Mouse (Mus musculus): Measurements from ENCODE around the gene Xpnpep3.
"Not testable (repeated sequence)": the region's sequence is repeated elsewhere in the genome, so short reads cannot be mapped to it uniquely, and the experiment has no call there.

Gene Xpnpep3

DNA sequence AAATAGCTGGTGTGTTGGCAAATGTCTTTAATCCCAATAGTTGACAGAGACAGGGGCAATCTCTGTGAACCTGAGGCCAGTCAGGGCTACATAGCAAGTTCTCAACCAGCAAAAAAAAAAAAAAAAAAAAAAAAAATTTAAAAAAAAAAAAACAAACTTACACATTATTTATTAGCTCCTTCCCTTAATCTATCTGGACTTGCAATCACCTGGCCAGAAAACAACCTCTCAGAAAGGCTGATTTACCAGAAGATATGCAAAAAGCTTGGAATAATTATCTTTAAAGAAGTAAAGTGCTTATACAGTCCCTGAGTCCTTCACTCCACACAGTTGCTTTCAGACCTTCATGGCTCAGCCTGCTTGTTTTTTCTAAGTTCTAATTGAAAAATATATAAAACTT, 1.7 kb upstream of the Xpnpep3 start:
- in situ Hi-C loops (cut with MboI; ENCODE audit: low sequenced_read_pairs) = no loop called here

DNA sequence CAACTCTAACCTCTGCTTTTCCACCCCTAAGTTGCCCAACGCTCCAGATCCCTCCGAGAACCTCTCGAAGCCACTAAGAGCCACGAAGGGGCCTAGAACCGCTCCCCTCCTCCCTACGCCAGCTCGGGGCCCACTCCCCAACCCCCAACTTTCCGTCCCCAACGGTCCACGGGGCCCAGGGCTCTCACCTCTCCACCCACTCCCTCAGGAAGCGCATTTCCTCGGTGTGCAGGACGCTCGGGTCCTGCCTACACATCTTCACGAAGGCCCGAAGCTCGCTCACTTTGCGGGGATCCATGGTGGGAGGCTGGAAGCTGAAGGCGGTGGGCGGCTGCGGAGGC, 671 bp upstream of the Xpnpep3 start:
- in situ Hi-C loops (cut with MboI; ENCODE audit: low sequenced_read_pairs) = no loop called here

DNA sequence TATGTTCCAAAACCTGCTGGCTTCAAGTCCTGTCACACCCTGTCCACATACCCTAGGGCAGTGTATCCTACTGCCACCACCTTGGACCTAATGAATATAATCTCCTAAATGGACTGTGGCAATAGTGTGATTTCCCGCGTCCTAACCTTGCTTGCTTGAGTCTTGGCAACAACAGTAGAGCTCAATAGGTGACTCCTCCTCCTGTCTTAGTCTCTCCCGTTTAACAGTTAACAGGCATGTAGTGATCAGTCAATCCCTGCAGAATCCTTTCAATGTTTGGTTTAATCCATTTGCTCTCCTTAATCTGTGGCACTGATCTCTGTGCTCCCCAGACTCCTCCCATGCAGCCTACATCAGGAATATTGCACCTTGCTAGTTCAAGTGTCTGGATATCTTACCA, 5.1 kb downstream of the Xpnpep3 start:
- in situ Hi-C loops (cut with MboI; ENCODE audit: low sequenced_read_pairs) = no loop called here

DNA sequence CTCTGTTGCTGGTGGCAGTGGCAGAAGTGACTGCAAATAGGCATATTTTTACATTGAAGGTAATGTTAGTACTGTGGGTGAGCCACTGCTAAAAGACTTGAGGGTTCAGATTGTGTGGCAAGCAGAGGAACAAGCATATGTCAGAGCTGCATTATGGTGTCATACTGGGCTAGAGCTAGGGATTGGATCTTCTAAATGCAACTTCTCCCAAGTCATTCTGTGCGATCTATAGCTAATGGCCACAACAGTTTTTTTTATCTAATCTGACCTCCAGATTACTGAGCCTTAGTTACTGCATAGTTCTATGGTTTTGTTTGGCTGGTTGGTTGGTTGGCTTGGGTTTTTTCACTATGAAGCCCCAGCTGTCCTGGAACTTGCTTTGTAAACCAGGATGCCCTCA, 8.3 kb downstream of the Xpnpep3 start, which contains the start of gene Dnajb7:
Gene Dnajb7 (minus strand): TSS at position 101 of the 400 bp plus-strand sequence.
- in situ Hi-C loops (cut with MboI; ENCODE audit: low sequenced_read_pairs) = no loop called here

DNA sequence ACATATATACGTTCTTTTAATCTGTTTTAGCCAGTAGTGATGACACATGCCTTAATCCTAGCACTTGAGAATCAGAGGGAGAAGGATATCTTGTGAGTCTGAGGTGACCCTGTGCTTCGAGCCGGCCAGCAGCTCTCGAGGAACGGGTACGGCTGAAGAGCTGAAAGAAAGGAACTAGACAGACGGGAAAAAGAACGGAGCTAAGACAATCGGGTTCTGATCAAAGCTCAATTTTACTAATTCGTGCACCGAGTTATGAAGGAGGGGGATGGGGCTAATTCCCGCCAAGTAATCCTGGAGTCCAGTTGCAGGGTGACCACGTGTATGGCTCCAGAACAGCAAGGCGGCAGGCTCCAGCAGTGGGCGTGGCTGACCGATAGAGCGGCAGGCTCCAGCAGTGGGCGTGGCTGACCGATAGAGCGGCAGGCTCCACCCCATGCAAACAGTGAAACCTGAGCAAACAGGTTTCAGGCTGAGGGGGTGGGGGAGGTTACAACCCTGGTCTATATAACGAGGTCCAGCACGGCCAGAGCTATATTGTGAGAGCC, 16.9 kb downstream of the Xpnpep3 start:
- in situ Hi-C loops (cut with MboI; ENCODE audit: low sequenced_read_pairs) = not testable (repeated sequence)

DNA sequence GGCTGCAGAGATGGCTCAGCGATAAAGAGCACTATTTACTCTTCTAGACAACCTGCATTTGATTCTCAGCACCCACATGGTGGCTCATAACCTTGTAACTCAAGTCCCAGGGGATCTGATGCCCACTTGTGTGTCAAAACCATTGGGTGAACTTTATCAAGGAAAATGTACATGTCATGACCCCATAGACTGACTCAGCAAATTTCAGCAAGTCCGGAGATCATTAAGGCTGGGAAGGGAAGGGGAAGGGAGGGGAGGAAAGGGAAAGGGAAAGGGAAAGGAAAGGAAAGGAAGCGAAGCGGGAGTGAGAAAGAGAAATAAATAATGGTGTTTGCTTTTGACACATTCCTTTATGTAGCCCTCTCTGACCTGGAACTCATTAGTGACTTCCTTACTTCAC, 18.1 kb downstream of the Xpnpep3 start:
- in situ Hi-C loops (cut with MboI; ENCODE audit: low sequenced_read_pairs) = no loop called here

DNA sequence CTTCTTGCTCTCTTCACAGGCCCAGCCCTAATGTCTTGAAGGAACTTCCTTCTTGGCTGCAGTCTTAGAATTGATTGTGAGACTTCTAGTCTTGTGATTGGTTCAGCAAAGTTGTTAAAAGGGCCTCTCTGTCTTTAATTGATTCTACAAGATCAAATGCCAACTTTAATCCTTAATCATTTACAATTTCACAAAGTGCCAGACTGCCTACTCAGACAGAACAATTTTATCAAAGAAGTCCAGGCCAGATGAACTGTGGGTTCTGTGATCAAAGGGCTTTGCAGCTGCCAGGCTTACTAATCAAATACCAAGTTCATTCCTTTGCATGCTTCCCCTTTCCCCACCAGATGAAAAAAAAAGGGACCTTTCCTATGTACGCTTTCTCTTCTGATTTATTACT, 21.5 kb downstream of the Xpnpep3 start:
- in situ Hi-C loops (cut with MboI; ENCODE audit: low sequenced_read_pairs) = no loop called here

DNA sequence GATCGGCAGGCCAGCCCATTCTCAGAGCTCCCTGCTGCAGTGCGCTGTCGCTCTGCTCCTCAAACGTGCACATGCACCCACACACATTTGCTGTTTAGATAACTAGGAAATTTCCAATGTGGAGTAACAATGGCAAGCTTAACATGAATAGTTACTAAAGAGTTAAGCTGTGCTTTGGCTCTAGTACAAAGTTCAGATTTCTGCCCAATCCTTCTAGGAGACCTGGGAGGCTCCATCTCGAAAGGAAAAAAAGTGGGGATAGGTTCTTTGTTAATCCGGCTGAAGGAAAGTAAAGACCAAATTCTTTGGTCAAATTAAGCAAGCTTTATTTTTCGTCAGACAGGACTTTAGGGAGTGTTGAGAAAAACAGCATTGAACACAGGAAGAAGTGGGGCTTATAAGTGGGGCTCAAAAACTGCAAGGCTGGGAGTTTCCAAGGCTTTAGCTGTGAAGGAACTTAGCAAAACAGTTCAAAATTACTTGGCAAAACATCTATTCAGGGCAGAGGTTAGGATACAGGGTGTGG, 22.3 kb downstream of the Xpnpep3 start:
- in situ Hi-C loops (cut with MboI; ENCODE audit: low sequenced_read_pairs) = no loop called here

DNA sequence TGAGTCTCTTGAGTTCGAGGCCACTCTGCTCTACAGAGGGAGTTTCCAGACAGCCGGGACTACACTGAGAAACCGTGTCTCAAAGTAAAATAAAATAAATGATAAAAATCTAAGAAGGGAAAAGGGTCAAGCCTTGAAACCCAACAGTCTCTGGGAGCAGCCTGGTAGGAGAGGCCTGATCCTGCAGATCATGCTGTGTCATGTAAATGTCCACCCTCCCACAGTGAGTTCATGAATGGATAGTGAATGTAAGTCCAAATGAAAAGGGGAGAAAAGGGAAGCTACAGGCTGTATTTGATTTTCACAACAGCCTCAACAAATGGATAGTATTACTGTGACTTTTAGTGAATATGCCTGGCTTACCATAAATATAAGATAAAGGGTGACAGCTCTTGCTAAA, 25.4 kb downstream of the Xpnpep3 start:
- in situ Hi-C loops (cut with MboI; ENCODE audit: low sequenced_read_pairs) = no loop called here

DNA sequence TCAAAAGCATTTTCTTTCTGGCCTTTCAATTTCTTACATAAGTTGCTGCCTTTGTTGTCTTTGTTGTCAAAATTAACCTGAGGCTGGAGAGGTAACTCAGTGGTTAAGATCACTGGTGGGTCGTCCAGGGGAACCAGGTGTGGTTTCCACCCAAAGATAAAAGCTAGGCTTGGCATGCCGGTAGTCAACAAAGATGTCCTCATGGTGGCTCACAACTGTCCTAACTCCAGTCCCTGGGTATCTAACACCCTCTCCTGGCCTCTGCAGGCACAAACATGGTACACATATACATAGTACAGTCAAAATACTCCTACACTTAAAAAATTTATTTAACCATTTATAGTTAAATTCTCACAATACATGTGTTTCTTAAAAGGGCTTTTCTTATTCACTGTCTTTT, 28.0 kb downstream of the Xpnpep3 start:
- in situ Hi-C loops (cut with MboI; ENCODE audit: low sequenced_read_pairs) = no loop called here

DNA sequence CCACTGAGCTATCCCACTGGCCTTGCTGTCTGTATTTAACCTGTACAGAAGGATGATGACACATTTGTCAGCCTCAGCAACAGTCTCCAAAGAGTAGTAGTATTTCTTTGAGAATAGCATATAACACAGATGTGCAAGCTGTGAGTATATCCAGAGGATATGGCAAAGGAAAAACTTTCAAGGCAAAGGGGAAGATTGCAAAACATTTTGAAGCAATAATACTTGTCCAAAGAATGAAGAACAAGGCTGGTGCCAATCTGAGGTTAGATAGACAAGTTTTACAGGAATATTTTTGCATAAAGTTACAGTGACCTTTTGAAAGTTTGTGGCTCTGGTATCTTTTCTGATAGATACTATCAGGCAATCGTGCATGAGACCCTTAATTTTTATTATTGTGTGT, 31.3 kb downstream of the Xpnpep3 start:
- in situ Hi-C loops (cut with MboI; ENCODE audit: low sequenced_read_pairs) = no loop called here

DNA sequence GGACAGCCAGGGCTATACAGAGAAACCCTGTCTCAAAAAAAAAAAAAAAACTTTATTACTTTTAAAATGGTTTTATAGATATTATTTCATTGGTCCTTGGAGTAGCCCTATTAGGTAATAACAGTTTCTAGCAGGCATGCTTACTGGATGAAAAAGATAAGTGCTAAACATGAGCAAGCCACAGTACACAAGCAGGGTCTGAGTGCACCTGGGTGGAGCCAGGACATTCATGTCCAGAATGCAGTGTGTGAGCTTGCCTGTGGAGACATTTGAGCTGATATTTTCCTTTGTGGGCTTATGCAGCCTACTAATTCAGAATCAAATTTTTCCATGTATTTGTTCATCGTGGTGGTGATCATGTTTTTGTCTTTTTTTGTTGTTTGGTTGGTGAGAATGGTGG, 38.4 kb downstream of the Xpnpep3 start:
- in situ Hi-C loops (cut with MboI; ENCODE audit: low sequenced_read_pairs) = no loop called here

DNA sequence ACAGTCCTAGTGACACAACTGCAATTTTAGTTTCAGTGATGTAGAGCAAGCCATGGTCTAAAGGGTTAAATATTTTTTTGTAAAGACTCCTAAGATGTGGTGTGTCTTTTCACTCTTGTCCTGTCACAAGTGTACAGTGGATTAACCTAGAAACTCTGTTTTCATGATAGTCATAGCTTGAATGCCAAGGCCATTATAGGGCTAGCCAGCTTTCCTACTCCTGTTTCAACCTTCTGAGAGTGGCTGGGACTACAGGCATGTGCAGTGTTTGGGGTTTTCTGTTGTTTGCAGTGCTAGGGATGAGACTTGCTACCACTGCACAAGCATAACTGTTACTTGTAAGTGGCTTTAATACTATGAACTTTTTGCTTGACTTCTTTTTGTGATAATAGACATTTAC, 39.3 kb downstream of the Xpnpep3 start:
- in situ Hi-C loops (cut with MboI; ENCODE audit: low sequenced_read_pairs) = no loop called here

DNA sequence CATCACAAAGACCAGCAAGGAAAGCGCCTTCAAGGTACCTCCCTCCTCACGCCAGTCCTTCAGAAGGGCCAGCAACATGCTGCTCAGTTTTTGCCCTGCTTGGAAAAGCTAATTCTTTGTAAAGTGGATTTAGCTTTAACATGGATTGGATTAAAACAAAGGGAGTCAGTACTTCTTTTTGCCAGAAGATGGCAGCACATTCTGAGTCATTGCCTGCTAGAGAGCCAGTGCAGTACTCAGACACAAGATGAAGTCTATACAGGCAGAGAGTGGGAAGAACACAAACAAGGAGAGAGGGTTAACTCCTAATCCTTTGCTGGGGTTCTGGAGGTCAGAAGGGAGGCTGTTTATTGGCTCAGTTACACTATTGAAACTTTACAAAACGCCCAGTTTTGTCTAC, 48.5 kb downstream of the Xpnpep3 start:
- in situ Hi-C loops (cut with MboI; ENCODE audit: low sequenced_read_pairs) = no loop called here

DNA sequence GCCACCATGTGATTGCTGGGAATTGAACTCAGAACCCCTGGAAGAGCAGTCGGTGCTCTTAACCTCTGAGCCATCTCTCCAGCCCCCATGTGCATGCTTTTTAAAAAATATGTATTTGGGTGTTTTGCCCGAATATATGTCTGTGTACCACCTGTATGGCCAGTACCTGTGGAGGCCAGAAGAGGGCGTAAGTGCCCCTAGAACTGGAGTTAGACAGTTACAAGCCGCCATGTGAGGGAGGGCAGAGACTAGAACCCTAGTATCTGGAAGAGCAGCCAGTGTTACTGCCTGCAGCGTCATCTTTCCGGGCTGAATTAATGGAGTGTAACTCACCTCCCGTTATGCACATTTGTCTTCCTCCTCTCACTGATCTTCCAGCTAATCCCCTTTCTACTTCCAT, 61.6 kb downstream of the Xpnpep3 start:
- in situ Hi-C loops (cut with MboI; ENCODE audit: low sequenced_read_pairs) = no loop called here

DNA sequence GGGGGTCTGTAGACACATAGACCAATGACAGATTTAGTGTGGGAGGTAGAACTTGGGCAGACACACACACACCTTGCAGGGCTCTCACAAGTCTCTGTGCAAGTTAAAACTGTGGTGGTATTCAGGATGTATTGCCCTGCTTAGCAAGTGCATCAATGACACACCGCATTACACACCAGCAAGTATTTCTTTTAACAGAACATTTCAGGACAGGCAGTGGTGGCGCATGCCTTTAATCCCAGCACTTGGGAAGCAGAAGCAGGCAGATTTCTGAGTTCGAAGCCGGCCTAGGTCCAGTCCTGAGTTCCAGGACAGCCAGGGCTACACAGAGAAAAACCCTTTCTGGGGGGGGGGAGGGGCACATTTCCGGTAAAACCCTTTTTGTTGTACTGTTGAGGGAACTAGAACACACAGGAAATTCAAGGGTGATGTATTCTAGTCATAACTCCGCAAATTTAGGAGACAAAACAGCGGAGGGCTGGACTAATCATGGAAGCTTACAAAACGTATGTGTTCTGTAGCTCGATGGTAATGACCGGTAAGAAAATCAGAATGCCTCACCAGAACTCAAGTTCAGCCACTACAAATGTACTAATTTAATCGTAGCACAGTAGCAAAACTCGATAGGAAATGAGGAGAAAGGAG, 65.2 kb downstream of the Xpnpep3 start:
- in situ Hi-C loops (cut with MboI; ENCODE audit: low sequenced_read_pairs) = no loop called here

DNA sequence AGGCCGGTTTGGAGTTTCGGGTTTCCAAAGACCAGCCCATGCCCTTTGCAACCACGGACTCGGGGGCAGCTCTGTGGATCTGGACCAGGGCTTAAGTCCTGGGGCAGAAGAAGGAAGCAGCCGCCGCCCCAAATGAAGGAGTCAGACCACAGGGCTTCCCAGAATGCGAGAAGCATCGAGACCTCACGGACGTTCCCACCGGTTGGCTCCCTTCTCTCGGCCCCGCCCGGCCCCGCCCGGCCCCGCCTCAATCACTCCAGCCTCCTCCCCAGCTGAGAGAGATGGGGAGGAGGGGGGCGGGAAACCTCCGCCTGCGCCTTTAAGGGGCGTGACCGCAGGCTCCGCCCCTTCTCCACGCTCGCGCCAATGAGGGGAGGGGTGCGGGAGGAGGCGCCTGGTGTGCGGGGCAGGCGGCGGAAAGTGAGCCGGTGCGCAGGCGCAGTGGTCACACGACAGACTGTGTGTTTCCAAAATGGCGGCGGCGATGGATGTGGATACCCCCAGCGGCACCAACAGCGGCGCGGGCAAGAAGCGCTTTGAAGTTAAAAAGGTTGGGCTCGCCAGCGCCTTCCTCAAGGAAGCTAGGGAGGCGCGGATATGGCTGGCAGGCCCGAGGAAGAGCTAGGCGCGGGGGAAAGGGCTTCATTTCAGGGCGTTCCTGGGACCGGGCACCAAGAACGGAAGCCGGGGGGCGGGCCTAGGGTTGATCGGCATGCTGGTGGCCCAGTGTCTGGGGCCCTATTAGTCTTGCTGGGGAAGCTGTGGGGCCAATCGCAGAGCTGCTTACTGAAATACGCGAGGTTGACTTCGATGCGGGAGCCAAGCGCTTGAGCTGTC, 66.2 kb downstream of the Xpnpep3 start, which contains the start of gene Rbx1:
Gene Rbx1 (plus strand): TSS at position 396 of the 837 bp plus-strand sequence.
- in situ Hi-C loops (cut with MboI; ENCODE audit: low sequenced_read_pairs) = no loop called here

DNA sequence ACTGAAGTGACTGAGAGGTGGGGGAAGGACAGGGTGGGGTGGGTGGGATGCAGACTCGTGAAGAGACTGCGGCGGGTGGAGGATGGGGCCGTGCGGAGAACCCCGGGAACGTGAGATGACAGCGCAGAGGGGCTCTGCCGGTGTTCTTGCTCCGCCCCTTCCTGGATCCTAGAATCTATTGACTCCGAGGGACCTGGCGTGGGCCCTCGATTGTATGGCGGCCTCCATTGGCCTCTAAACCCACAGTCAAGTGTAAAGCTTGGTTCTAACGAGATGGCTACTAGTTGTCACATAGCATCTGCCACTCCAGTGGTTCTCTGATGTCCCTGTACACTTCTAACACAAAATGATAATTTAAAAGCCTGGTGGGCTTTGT, 66.8 kb downstream of the Xpnpep3 start:
- in situ Hi-C loops (cut with MboI; ENCODE audit: low sequenced_read_pairs) = no loop called here

DNA sequence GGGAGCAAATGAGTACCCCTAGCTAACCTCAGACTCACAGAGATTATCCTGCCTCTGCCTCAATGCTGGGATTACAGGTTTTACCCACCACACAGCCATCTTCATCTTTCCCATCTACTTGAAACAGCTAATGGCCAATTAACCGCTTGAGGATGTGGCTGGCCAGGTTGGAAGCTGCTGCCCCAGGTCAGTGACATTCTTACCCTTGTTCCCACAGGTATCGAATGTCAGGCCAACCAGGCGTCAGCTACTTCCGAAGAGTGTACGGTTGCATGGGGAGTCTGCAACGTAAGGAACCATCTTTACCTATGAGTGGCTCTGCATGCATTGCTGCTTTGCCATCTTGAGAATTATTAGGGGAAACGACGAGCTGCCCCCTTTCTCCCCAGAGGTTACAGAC, 70.8 kb downstream of the Xpnpep3 start:
- in situ Hi-C loops (cut with MboI; ENCODE audit: low sequenced_read_pairs) = no loop called here

DNA sequence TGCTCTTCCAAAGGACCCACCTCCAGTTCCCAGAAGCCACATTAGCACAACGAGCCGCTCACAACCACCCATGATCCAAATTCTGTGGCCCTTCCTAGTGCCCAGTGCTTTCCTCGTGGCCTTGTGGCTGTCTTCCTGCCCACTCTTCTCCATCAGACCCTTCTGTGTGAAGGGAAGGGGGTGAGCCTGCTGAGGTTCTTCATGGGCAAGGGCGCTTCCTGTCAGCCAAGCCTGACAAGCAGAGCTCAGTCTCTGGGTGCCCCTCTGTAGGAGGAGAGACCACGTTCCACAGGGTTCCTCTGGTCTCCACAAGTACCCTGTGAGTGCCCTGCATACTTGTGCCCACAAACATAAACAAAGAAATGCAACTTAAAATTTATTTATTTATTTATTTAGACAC, 72.3 kb downstream of the Xpnpep3 start:
- in situ Hi-C loops (cut with MboI; ENCODE audit: low sequenced_read_pairs) = no loop called here

DNA sequence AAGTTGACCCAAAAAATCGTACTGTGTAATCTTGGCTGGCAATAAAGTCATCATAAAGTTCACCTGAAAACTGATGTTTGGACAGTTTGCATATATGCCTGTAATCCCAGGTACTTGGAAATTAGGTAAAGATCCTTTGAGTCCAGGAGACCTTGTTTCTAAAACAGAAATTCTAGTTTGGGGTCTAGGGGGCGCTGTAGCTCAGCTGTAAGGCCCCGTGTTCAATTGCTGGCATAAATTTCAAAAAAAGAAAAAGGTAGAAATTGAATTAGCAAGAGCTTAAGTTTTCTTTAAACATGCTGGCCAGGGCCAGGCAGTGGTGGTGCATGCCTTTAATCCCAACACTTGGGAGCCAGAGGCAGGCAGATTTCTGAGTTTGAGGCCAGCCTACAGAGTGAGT, 75.7 kb downstream of the Xpnpep3 start:
- in situ Hi-C loops (cut with MboI; ENCODE audit: low sequenced_read_pairs) = no loop called here

DNA sequence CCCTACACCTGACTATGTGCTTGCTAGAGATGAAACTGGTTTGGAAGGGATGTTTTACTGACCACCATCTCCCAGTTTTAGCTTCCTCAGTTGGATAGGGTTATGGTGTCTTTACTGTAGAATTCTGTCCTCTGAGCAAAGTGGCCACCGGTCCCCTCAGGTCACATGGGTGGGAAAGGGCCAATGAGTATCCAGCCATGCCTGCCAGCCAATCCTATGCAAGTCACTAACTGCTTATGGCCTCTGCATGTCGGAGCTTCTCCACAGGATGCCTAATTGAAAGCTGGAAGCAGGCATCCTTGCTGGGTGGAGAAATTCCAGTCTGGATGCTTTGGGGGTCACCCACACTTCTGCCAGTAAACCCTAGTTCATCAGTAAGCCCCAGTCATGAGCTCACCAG, 76.7 kb downstream of the Xpnpep3 start:
- in situ Hi-C loops (cut with MboI; ENCODE audit: low sequenced_read_pairs) = no loop called here

All from CH12F3 (cell line).